Mouse (Mus musculus): Measurements from ENCODE around the gene Upf1.

DNA sequence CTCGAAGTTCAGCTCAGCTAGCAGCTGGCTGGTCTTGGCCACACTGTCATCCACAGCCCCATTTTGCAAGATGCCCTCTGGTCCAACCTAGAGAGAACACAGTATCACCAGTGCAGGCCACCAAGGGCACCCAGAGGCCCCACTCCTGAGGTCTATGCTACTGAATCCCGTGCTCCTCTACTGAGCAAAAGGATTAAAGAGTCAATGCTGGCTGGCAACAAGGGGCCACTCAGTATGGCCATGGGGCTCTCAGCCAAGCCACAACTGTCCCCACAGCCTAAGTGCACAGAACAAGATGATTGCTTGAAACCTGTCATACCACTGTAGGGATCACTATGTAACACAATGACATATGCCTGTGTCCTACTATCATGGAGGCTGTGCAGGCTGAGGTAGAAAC lies 8.8 kb downstream of the Upf1 start:
- TF ChIP-seq POLR2A (IDR thresholded peaks at IDR 0.05; ENCODE audit: insufficient read length, low read depth) (no peak), POLR2AphosphoS2 (IDR thresholded peaks at IDR 0.05; ENCODE audit: insufficient read length, low read depth) (no peak), SRF (IDR thresholded peaks at IDR 0.05; ENCODE audit: control insufficient read depth, insufficient read length, low read depth) (no peak), MYOD1 (IDR thresholded peaks at IDR 0.05; ENCODE audit: control insufficient read depth in 1 of 3, insufficient read length in 2 of 3, low read depth in 2 of 3) (no peak), CEBPB (IDR thresholded peaks at IDR 0.05; ENCODE audit: insufficient read depth, poor library complexity, severe bottlenecking) (no peak), USF1 (IDR thresholded peaks at IDR 0.05; ENCODE audit: low read depth) (no peak), MYOG (IDR thresholded peaks at IDR 0.05; ENCODE audit: control insufficient read depth in 1 of 3, insufficient read depth in 1 of 3, insufficient read length in 2 of 3, low read depth in 2 of 3) (no peak)
